Mouse (Mus musculus) Patski (cell line): ENCODE measurements around the gene Nxph1. TPM values are rescaled to one million over a fixed set of nuclear protein-coding genes. Genes with fewer than 3 reads are reported as not detected.
A peak's percentile ranks its signal among the peaks of the same experiment; 100 is the strongest.

Source experiments
- ATAC-seq: fragments of 100-300 bp; one replicate; pipeline ENCODE4 v1.8.0; 2021
- CTCF ChIA-PET: fragments of 350-600 bp; sonication (Branson Sonifier 250); formaldehyde crosslinking; loops from one replicate; lab custom pipeline; 2022; ENCODE audit warnings: inconsistent platforms; lab: Charles Lee
- POLR2A ChIA-PET: fragments of 350-600 bp; sonication (Branson Sonifier 250); formaldehyde crosslinking; loops from one replicate; lab custom pipeline; 2022; ENCODE audit warnings: antibody characterized with exemption, inconsistent platforms; lab: Charles Lee
- DNase-seq: peaks from one replicate; pipeline ENCODE4 v3.0.0-alpha.2; 2011; ENCODE audit warnings: low read depth, low spot score
- H3K27me3 ChIP-seq: fragments of 371-371 bp; one replicate; pipeline ENCODE4 v1.5.1; 2021
- CTCF ChIP-seq: fragments of 100-300 bp; IDR thresholded peaks from one replicate; pipeline ENCODE4 v1.5.1; 2021
- in situ Hi-C: fragments of 300-500 bp; cut with MboI; formaldehyde crosslinking; loops from 3 replicates; pipeline ENCODE4 v1.11.1; 2018; ENCODE audit warnings: low pct_unique_long_range_greater_than_20kb, mixed read lengths
- polyA plus RNA-seq: library from polyadenylated mRNA; unstranded; gene quantifications from one replicate; pipeline ENCODE4 v1.2.3, GENCODE M21; 2021

The Nxph1 gene
- not detected for polyA plus RNA-seq

GRCm38 (mm10) chr6:8948131-8948470 is at the start of gene Nxph1:
Nxph1 (plus strand) TSS chr6:8948431.
- POLR2A ChIA-PET: no interaction called here
- TF ChIP-seq CTCF: no peak
- CTCF ChIA-PET: no interaction called here
- no peak for DNase-seq
- in situ Hi-C loops: no loop called here
- no peak for ATAC-seq
- H3K27me3 ChIP-seq: peaks cover 67% of the 10 kb centered on the region

- no peak for TF ChIP-seq CTCF
Observed at GRCm38 (mm10) chr6:8900021-8900728, 48.1 kb upstream of the Nxph1 start.

GRCm38 (mm10) chr6:8900729-8901122 is 47.5 kb upstream of the Nxph1 start:
- in situ Hi-C loops: no loop called here
- DNase-seq (no peak), ATAC-seq (no peak)
- H3K27me3 ChIP-seq: peaks cover 4% of the 10 kb centered on the region
- TF ChIP-seq CTCF: no peak
- ChIA-PET CTCF (no interaction called here), POLR2A (interaction anchor here (0.5 kb wide), 1 partner anchor 35 kb away, joined by 3 read pairs; no protein-coding TSS in a partner anchor)

More at GRCm38 (mm10) chr6:8900021-8900728, 48.1 kb upstream of the Nxph1 start:
- in situ Hi-C loops: no loop called here
- no peak for DNase-seq
- H3K27me3 ChIP-seq: peaks cover 4% of the 10 kb centered on the region
- CTCF ChIA-PET: no interaction called here
- no peak for ATAC-seq
- POLR2A ChIA-PET: no interaction called here

- DNase-seq (no peak), ATAC-seq (no peak)
- in situ Hi-C loops: no loop called here
- POLR2A ChIA-PET: no interaction called here
- CTCF ChIA-PET: interaction anchor here (1.0 kb wide), 1 partner anchor 10 kb away, joined by 5 read pairs; no protein-coding TSS in a partner anchor
- no peak for TF ChIP-seq CTCF
- H3K27me3 ChIP-seq: no peaks in the 10 kb centered on the region
Observed at GRCm38 (mm10) chr6:8907917-8908316, 40.3 kb upstream of the Nxph1 start.

- ChIA-PET CTCF (no interaction called here), POLR2A (no interaction called here)
- DNase-seq: no peak
- H3K27me3 ChIP-seq: peaks cover 8% of the 10 kb centered on the region
- no peak for TF ChIP-seq CTCF
- in situ Hi-C loops: no loop called here
- no peak for ATAC-seq
Observed at GRCm38 (mm10) chr6:8913404-8913803, 34.8 kb upstream of the Nxph1 start.

GRCm38 (mm10) chr6:8914682-8915081 is 33.5 kb upstream of the Nxph1 start:
- no peak for TF ChIP-seq CTCF
- DNase-seq (no peak), ATAC-seq (no peak)
- H3K27me3 ChIP-seq: peaks cover 8% of the 10 kb centered on the region
- in situ Hi-C loops: no loop called here
- CTCF ChIA-PET: no interaction called here
- POLR2A ChIA-PET: no interaction called here

- ChIA-PET CTCF (interaction anchor here (1.6 kb wide), 1 partner anchor 9 kb away, joined by 4 read pairs; no protein-coding TSS in a partner anchor), POLR2A (no interaction called here)
- ATAC-seq (no peak), DNase-seq (no peak)
- TF ChIP-seq CTCF: no peak
- in situ Hi-C loops: no loop called here
- peaks cover 4% of the 10 kb centered on the region for H3K27me3 ChIP-seq
Observed at GRCm38 (mm10) chr6:8924481-8924880, 23.8 kb upstream of the Nxph1 start.

- ChIA-PET CTCF (interaction anchor here (1.2 to 1.9 kb wide), 2 partner anchors 9 to 10 kb away, joined by 4 read pairs; no protein-coding TSS in a partner anchor), POLR2A (no interaction called here)
- H3K27me3 ChIP-seq: peaks cover 16% of the 10 kb centered on the region
- no peak for ATAC-seq
- in situ Hi-C loops: no loop called here
- DNase-seq: no peak
- TF ChIP-seq CTCF: no peak
Observed at GRCm38 (mm10) chr6:8935241-8935640, 13.0 kb upstream of the Nxph1 start.

- H3K27me3 ChIP-seq: peaks cover 16% of the 10 kb centered on the region
- in situ Hi-C loops: no loop called here
- DNase-seq (no peak), ATAC-seq (peak; percentile 80)
- ChIA-PET POLR2A (interaction anchor here (0.6 kb wide), 1 partner anchor 35 kb away, joined by 3 read pairs; no protein-coding TSS in a partner anchor), CTCF (interaction anchor here (1.2 to 1.9 kb wide), 2 partner anchors 9 to 10 kb away, joined by 4 read pairs; no protein-coding TSS in a partner anchor)
- TF ChIP-seq CTCF: peak; percentile 56
Observed at GRCm38 (mm10) chr6:8935705-8936104, 12.5 kb upstream of the Nxph1 start.

- CTCF ChIA-PET: interaction anchor here (1.2 to 1.9 kb wide), 2 partner anchors 9 to 10 kb away, joined by 4 read pairs; no protein-coding TSS in a partner anchor
- no peak for TF ChIP-seq CTCF
- POLR2A ChIA-PET: interaction anchor here (0.6 kb wide), 1 partner anchor 35 kb away, joined by 3 read pairs; no protein-coding TSS in a partner anchor
- ATAC-seq (no peak), DNase-seq (no peak)
- in situ Hi-C loops: no loop called here
- H3K27me3 ChIP-seq: peaks cover 16% of the 10 kb centered on the region
Observed at GRCm38 (mm10) chr6:8936168-8936567, 12.1 kb upstream of the Nxph1 start.
